Mouse (Mus musculus): Measurements from ENCODE around the gene Cast.

Cast gene

GRCm38 (mm10) chr13:74695497-74696193, 113.0 kb downstream of the Cast start:
- DNase-seq (ENCODE audit: low spot score in 2 of 2) = no peak
